Mouse (Mus musculus) embryonic facial prominence, embryonic 13.5 days (tissue): Measurements from ENCODE around the gene Adra2b. TPM values are rescaled to one million over a fixed set of nuclear protein-coding genes. Genes with fewer than 3 reads are reported as not detected.

ENCODE experiments used
- ATAC-seq: fragments of 200-750 bp; cut with Nextera tagmentation; 2 replicates; pipeline ENCODE4 v1.8.0; 2017; ENCODE audit warnings: low read depth; ENCODE audit not compliant: insufficient number of reproducible peaks, insufficient read depth, low FRiP score, low TSS enrichment
- H3K27ac ChIP-seq: fragments of 300-500 bp; sonication (generic); 2 replicates; pipeline ENCODE4 v1.5.1; 2015; ENCODE audit warnings: moderate library complexity, mild to moderate bottlenecking, inconsistent platforms
- H3K27me3 ChIP-seq: fragments of 300-500 bp; sonication (generic); 2 replicates; pipeline ENCODE4 v1.6.1; 2015; ENCODE audit warnings: mild to moderate bottlenecking, inconsistent platforms
- H3K36me3 ChIP-seq: fragments of 300-500 bp; sonication (generic); 2 replicates; pipeline ENCODE4 v1.6.1; 2015; ENCODE audit warnings: mild to moderate bottlenecking, inconsistent platforms
- H3K4me1 ChIP-seq: fragments of 300-500 bp; sonication (generic); 2 replicates; pipeline ENCODE4 v1.6.1; 2015; ENCODE audit warnings: inconsistent platforms
- H3K4me2 ChIP-seq: fragments of 300-500 bp; sonication (generic); 2 replicates; pipeline ENCODE4 v1.6.1; 2015; ENCODE audit warnings: moderate library complexity, mild to moderate bottlenecking, inconsistent platforms
- H3K4me3 ChIP-seq: fragments of 300-500 bp; sonication (generic); 2 replicates; pipeline ENCODE4 v1.5.1; 2015; ENCODE audit warnings: mild to moderate bottlenecking, inconsistent platforms
- H3K9ac ChIP-seq: fragments of 300-500 bp; sonication (generic); 2 replicates; pipeline ENCODE4 v1.6.1; 2015; ENCODE audit warnings: mild to moderate bottlenecking, inconsistent platforms
- H3K9me3 ChIP-seq: fragments of 300-500 bp; sonication (generic); 2 replicates; pipeline ENCODE4 v1.6.1; 2016; ENCODE audit warnings: inconsistent platforms
- WGBS: fragments of 180-500 bp; shearing (Covaris S2); methylation state at CpG from one replicate; pipeline ENCODE4 v1.1.7; 2015; ENCODE audit warnings: mixed read lengths; 5-methylcytosine and 5-hydroxymethylcytosine counted together
- polyA plus RNA-seq: library from polyadenylated mRNA; unstranded; fragments of >200 nt; fragmentation: Nextera tagmentation; extraction: Ambion mirVana; gene quantifications from 2 replicates; pipeline ENCODE4 v1.2.1, GENCODE M21; 2015

Gene Adra2b
- polyA plus RNA-seq, 1 experiment from 2014 or later = 0.39 TPM

- H3K27me3 ChIP-seq = no peaks in the 10 kb centered on the region
- 67% methylated on average over 3 of the region's 3 CpGs for WGBS
- no peaks in the 10 kb centered on the region for H3K36me3 ChIP-seq
- H3K9me3 ChIP-seq = no peaks in the 10 kb centered on the region
- ATAC-seq = no peak
- no peak overlapping the region for H3K9ac ChIP-seq
- no peak overlapping the region for H3K27ac ChIP-seq
- H3K4me2 ChIP-seq = no peak overlapping the region
- no peaks in the 10 kb centered on the region for H3K4me1 ChIP-seq
- no peak overlapping the region for H3K4me3 ChIP-seq
These were observed 28.3 kb downstream of the Adra2b start for GRCm38 (mm10) chr2:127391323-127391722.

GRCm38 (mm10) chr2:127394606-127395161 lies 31.7 kb downstream of the Adra2b start:
- ATAC-seq = no peak
- no peaks in the 10 kb centered on the region for H3K4me1 ChIP-seq
- no peak overlapping the region for H3K9ac ChIP-seq
- no peak overlapping the region for H3K27ac ChIP-seq
- no peak overlapping the region for H3K4me3 ChIP-seq
- no peaks in the 10 kb centered on the region for H3K9me3 ChIP-seq
- H3K4me2 ChIP-seq = no peak overlapping the region
- 80% methylated on average over 5 of the region's 5 CpGs for WGBS
- H3K36me3 ChIP-seq = no peaks in the 10 kb centered on the region
- H3K27me3 ChIP-seq = no peaks in the 10 kb centered on the region

GRCm38 (mm10) chr2:127398738-127399137 lies 35.7 kb downstream of the Adra2b start:
- Histone ChIP-seq H3K4me2 (no peak overlapping the region), H3K27ac (no peak overlapping the region), H3K36me3 (no peaks in the 10 kb centered on the region), H3K4me1 (no peaks in the 10 kb centered on the region), H3K9me3 (no peaks in the 10 kb centered on the region), H3K27me3 (no peaks in the 10 kb centered on the region), H3K4me3 (no peak overlapping the region), H3K9ac (no peak overlapping the region)
- WGBS = 93% methylated on average over 7 of the region's 7 CpGs
- ATAC-seq = no peak

- ATAC-seq = no peak
- WGBS = 86% methylated on average over 6 of the region's 6 CpGs
- Histone ChIP-seq H3K9me3 (no peaks in the 10 kb centered on the region), H3K27me3 (no peaks in the 10 kb centered on the region), H3K4me1 (no peaks in the 10 kb centered on the region), H3K4me3 (no peak overlapping the region), H3K9ac (no peak overlapping the region), H3K36me3 (no peaks in the 10 kb centered on the region), H3K4me2 (no peak overlapping the region), H3K27ac (no peak overlapping the region)
These were observed 48.1 kb downstream of the Adra2b start for GRCm38 (mm10) chr2:127411126-127411525.

GRCm38 (mm10) chr2:127415806-127416205 lies 52.8 kb downstream of the Adra2b start:
- Histone ChIP-seq H3K36me3 (no peaks in the 10 kb centered on the region), H3K9ac (no peak overlapping the region), H3K4me1 (no peaks in the 10 kb centered on the region), H3K27ac (no peak overlapping the region), H3K9me3 (no peaks in the 10 kb centered on the region), H3K4me3 (no peak overlapping the region), H3K4me2 (no peak overlapping the region), H3K27me3 (no peaks in the 10 kb centered on the region)
- 71% methylated on average over 10 of the region's 10 CpGs for WGBS
- ATAC-seq = no peak

- Histone ChIP-seq H3K9ac (no peak overlapping the region), H3K27ac (no peak overlapping the region), H3K4me3 (no peak overlapping the region), H3K4me1 (no peaks in the 10 kb centered on the region), H3K4me2 (no peak overlapping the region), H3K9me3 (no peaks in the 10 kb centered on the region), H3K27me3 (no peaks in the 10 kb centered on the region), H3K36me3 (no peaks in the 10 kb centered on the region)
- 49% methylated on average over 3 of the region's 3 CpGs for WGBS
- ATAC-seq = no peak
These were observed 53.7 kb downstream of the Adra2b start for GRCm38 (mm10) chr2:127416706-127417105.

Other genes starting within 250 kb of the Adra2b start
- 80.3 and 81.6 TPM in 2 replicates for gene Ncaph, start 229.3 kb upstream of the Adra2b start, polyA plus RNA-seq
- gene Itpripl1, start 219.8 kb upstream of the Adra2b start, polyA plus RNA-seq = 27.1 and 32.0 TPM in 2 replicates
- 2.3 and 2.9 TPM in 2 replicates for gene 1810024B03Rik, start 154.9 kb upstream of the Adra2b start, polyA plus RNA-seq
- 64.0 and 66.7 TPM in 2 replicates for gene Snrnp200, start 154.8 kb upstream of the Adra2b start, polyA plus RNA-seq
- 52.5 and 63.1 TPM in 2 replicates for gene Ciao1, start 115.4 kb upstream of the Adra2b start, polyA plus RNA-seq
- 26.8 and 29.4 TPM in 2 replicates for gene Tmem127, start 115.3 kb upstream of the Adra2b start, polyA plus RNA-seq
- gene Stard7, start 93.0 kb upstream of the Adra2b start, polyA plus RNA-seq = 67.0 and 69.1 TPM in 2 replicates
- gene Dusp2, start 27.0 kb upstream of the Adra2b start, polyA plus RNA-seq = 6.7 and 8.3 TPM in 2 replicates
- 0.30 and 0.76 TPM in 2 replicates for gene Astl, start 24.6 kb upstream of the Adra2b start, polyA plus RNA-seq
- gene Gpat2, start 62.0 kb downstream of the Adra2b start, polyA plus RNA-seq = 0.12 and 0.13 TPM in 2 replicates
- gene Fahd2a, start 81.4 kb downstream of the Adra2b start, polyA plus RNA-seq = 31.9 and 34.8 TPM in 2 replicates
- gene Kcnip3, start 158.9 kb downstream of the Adra2b start, polyA plus RNA-seq = 2.4 and 3.0 TPM in 2 replicates
- 2.9 and 3.0 TPM in 2 replicates for gene Prom2, start 178.3 kb downstream of the Adra2b start, polyA plus RNA-seq
- 6.0 and 6.8 TPM in 2 replicates for gene Zfp661, start 223.9 kb downstream of the Adra2b start, polyA plus RNA-seq
- 135 and 137 TPM in 2 replicates for gene Mrps5, start 224.0 kb downstream of the Adra2b start, polyA plus RNA-seq